Mouse (Mus musculus): ENCODE results near the gene Hacd1. TPM values are rescaled to one million over a fixed set of nuclear protein-coding genes. Genes with fewer than 3 reads are reported as not detected.

Hacd1 gene
- polyA plus RNA-seq, 1 experiment from 2014 or later, result 97.6 TPM

DNA sequence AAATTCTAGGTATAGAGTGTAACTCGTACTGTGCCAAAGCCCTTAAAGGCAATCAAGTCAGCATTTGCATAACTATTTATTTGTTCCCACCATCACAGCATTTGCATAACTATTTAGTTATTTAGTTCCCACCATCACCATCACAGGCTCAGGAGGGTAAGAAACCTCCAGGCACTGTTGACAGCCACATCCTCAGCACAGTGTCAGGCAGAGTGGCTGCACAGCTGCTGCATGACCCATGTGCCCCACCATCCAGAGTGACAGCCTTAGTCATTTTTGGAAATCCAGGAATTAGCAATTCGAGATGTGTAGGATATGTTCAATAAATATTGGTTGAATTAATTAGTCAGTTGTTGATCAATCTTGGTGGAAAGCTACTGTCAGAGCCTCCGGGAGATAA, 12.9 kb downstream of the Hacd1 start:
- no peak overlapping the region for H3K4me3 ChIP-seq (replicated peaks; ENCODE audit: low read length)
- no peak overlapping the region for H3K27ac ChIP-seq
- H3K9me3 ChIP-seq (ENCODE audit: control insufficient read depth, low read length), result no peaks in the 10 kb centered on the region
- no peaks in the 10 kb centered on the region for H3K4me1 ChIP-seq (replicated peaks; ENCODE audit: control insufficient read depth, insufficient read depth, low read length)
- no peak overlapping the region for H3K4me2 ChIP-seq (replicated peaks)
- H3K36me3 ChIP-seq (replicated peaks; ENCODE audit: control insufficient read depth, insufficient read depth), result 0 out of 2 replicates have a peak, but pooled peaks cover 3% of the 10 kb centered on the region
- ATAC-seq (ENCODE audit: low FRiP score), result no peak
- 66% methylated on average over 3 of the region's 3 CpGs for WGBS
- H3K27me3 ChIP-seq (ENCODE audit: control insufficient read depth, insufficient read depth, low read length), result no peaks in the 10 kb centered on the region
- H3K9ac ChIP-seq, result no peak overlapping the region
- no peak for DNase-seq (ENCODE audit: low spot score)

DNA sequence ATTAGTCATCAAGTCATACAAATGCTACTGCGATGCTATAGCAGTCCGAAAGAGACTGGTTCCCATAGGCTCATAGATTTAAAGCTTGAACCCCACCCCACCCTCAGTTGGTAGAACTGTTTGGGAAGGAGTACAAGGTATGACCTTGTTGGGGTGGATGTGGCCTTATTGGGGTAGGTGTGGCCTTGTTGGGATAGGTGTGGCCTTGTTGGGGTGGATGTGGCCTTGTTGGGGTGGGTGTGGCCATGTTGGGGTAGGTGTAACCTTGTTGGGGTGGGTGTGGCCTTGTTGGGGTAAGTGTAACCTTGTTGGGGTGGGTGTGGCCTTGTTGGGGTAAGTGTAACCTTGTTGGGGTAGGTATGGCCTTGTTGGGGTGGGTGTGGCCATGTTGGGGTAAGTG, 14.7 kb downstream of the Hacd1 start:
- Histone ChIP-seq H3K4me2 (replicated peaks) (no peak overlapping the region), H3K27ac (no peak overlapping the region), H3K9me3 (ENCODE audit: control insufficient read depth, low read length) (no peaks in the 10 kb centered on the region), H3K36me3 (replicated peaks; ENCODE audit: control insufficient read depth, insufficient read depth) (0 out of 2 replicates have a peak, but pooled peaks cover 3% of the 10 kb centered on the region), H3K27me3 (ENCODE audit: control insufficient read depth, insufficient read depth, low read length) (no peaks in the 10 kb centered on the region), H3K4me3 (replicated peaks; ENCODE audit: low read length) (no peak overlapping the region), H3K9ac (no peak overlapping the region), H3K4me1 (replicated peaks; ENCODE audit: control insufficient read depth, insufficient read depth, low read length) (no peaks in the 10 kb centered on the region)
- ATAC-seq (ENCODE audit: low FRiP score) (no peak), DNase-seq (ENCODE audit: low spot score) (no peak)
- 95% methylated on average over 2 of the region's 2 CpGs for WGBS

DNA sequence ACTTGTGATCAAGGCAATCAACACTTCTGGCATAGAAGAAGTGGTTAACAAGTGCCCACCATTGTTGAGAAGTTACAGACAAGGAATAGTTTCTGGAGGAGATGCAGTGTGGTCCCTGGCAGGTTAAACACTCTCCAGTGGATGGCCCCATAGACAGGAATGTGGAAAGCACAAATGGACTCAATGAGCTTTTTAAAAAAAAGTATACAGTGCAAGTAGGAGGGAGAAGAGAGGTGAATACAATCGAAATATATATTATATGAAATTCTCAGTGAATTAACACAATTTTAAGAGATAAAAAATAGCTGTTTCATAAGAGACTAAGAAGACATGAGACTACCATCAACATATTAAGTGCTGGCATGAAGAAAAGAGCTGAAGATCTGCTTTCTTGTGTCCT, 36.7 kb downstream of the Hacd1 start:
- DNase-seq (ENCODE audit: low spot score) (no peak), ATAC-seq (ENCODE audit: low FRiP score) (no peak)
- no peaks in the 10 kb centered on the region for H3K4me1 ChIP-seq (replicated peaks; ENCODE audit: control insufficient read depth, insufficient read depth, low read length)
- no peak overlapping the region for H3K4me2 ChIP-seq (replicated peaks)
- H3K4me3 ChIP-seq (replicated peaks; ENCODE audit: low read length), result no peak overlapping the region
- 100% methylated on average over 1 of the region's 1 CpGs for WGBS
- H3K27me3 ChIP-seq (ENCODE audit: control insufficient read depth, insufficient read depth, low read length), result no peaks in the 10 kb centered on the region
- H3K36me3 ChIP-seq (replicated peaks; ENCODE audit: control insufficient read depth, insufficient read depth), result no peaks in the 10 kb centered on the region
- H3K27ac ChIP-seq, result no peak overlapping the region
- no peak overlapping the region for H3K9ac ChIP-seq
- no peaks in the 10 kb centered on the region for H3K9me3 ChIP-seq (ENCODE audit: control insufficient read depth, low read length)

DNA sequence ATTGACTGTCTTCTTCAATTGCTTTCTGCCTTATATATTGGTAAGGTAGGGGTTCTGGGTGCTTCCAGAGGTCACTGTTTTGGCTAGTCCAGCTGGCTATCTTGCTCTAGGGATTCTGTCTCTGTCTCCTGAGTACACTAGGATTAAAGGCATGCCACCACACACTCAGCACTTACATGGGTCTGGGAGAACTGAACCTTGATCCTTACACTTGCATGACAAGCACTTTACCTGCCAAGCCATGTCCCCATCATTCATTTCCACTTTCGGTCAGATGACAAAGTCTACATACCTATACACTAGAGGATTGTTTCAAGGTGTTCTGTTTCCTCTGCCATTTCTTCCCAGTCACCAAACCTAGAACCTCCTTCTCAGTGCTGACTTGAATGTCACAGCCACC, 50.8 kb downstream of the Hacd1 start:
- ATAC-seq (ENCODE audit: low FRiP score), result no peak
- 93% methylated on average over 1 of the region's 1 CpGs for WGBS

DNA sequence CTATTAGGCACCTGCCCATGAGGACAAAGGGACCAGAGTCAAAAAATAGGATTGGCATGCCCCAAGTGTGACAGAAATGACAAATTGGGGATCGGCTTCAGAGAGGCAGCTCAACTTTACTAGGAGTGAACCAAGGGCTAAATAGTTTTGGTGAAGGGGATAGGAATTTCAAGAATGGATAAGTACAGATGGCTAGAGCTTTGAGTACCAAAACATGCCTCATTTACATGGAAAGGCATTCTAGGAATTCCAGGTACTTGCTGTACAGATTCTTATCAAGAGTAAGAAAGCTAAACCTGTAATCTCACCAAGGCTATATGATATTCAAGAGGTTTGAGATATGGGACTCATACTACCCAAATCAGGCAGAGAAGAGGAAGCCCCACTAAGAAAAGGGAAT, 95.8 kb downstream of the Hacd1 start:
- ATAC-seq (ENCODE audit: low FRiP score) (no peak), DNase-seq (ENCODE audit: low spot score) (no peak)
- no peaks in the 10 kb centered on the region for H3K9me3 ChIP-seq (ENCODE audit: control insufficient read depth, low read length)
- H3K4me2 ChIP-seq (replicated peaks), result no peak overlapping the region
- 88% methylated on average over 1 of the region's 1 CpGs for WGBS
- no peaks in the 10 kb centered on the region for H3K27me3 ChIP-seq (ENCODE audit: control insufficient read depth, insufficient read depth, low read length)
- no peak overlapping the region for H3K9ac ChIP-seq
- H3K36me3 ChIP-seq (replicated peaks; ENCODE audit: control insufficient read depth, insufficient read depth), result no peaks in the 10 kb centered on the region
- H3K27ac ChIP-seq, result no peak overlapping the region
- H3K4me1 ChIP-seq (replicated peaks; ENCODE audit: control insufficient read depth, insufficient read depth, low read length), result no peaks in the 10 kb centered on the region
- H3K4me3 ChIP-seq (replicated peaks; ENCODE audit: low read length), result no peak overlapping the region

More for the DNA sequence above, 50.8 kb downstream of the Hacd1 start:
- no peaks in the 10 kb centered on the region for H3K9me3 ChIP-seq (ENCODE audit: control insufficient read depth, low read length)
- H3K4me1 ChIP-seq (replicated peaks; ENCODE audit: control insufficient read depth, insufficient read depth, low read length), result no peaks in the 10 kb centered on the region
- no peaks in the 10 kb centered on the region for H3K27me3 ChIP-seq (ENCODE audit: control insufficient read depth, insufficient read depth, low read length)
- no peak overlapping the region for H3K27ac ChIP-seq
- H3K9ac ChIP-seq, result no peak overlapping the region
- no peak overlapping the region for H3K4me3 ChIP-seq (replicated peaks; ENCODE audit: low read length)
- no peak for DNase-seq (ENCODE audit: low spot score)
- H3K4me2 ChIP-seq (replicated peaks), result no peak overlapping the region
- no peaks in the 10 kb centered on the region for H3K36me3 ChIP-seq (replicated peaks; ENCODE audit: control insufficient read depth, insufficient read depth)

GRCm38 (mm10) chr2:13956463-13956862, 99.5 kb downstream of the Hacd1 start:
- Histone ChIP-seq H3K9me3 (ENCODE audit: control insufficient read depth, low read length) (no peaks in the 10 kb centered on the region), H3K27me3 (ENCODE audit: control insufficient read depth, insufficient read depth, low read length) (no peaks in the 10 kb centered on the region), H3K4me2 (replicated peaks) (no peak overlapping the region), H3K9ac (no peak overlapping the region), H3K27ac (no peak overlapping the region), H3K4me3 (replicated peaks; ENCODE audit: low read length) (no peak overlapping the region), H3K36me3 (replicated peaks; ENCODE audit: control insufficient read depth, insufficient read depth) (no peaks in the 10 kb centered on the region), H3K4me1 (replicated peaks; ENCODE audit: control insufficient read depth, insufficient read depth, low read length) (no peaks in the 10 kb centered on the region)
- WGBS, result 24% methylated on average over 2 of the region's 2 CpGs
- no peak for ATAC-seq (ENCODE audit: low FRiP score)
- no peak for DNase-seq (ENCODE audit: low spot score)

DNA sequence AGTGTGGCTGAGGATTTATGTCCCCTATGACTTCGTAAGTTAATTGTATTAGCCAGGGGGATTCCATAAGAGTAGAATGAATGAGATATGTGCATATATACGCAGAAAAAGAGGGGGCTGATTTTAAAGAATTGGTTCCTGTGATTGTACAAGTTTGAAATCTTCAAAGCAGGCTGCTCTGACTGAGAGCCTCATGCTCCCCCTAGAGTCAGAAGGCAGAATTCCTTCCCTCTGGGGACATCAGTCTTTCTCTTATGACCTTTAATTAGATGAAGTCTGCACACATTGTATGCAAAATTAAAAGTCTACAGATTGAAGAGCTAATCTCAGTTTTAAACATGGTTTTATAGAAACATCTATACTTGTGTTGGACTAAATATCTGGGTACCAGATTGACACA, 117.8 kb downstream of the Hacd1 start:
- no peak overlapping the region for H3K9ac ChIP-seq
- 64% methylated on average over 2 of the region's 2 CpGs for WGBS
- no peak for DNase-seq (ENCODE audit: low spot score)
- no peak overlapping the region for H3K4me2 ChIP-seq (replicated peaks)
- no peak for ATAC-seq (ENCODE audit: low FRiP score)
- no peaks in the 10 kb centered on the region for H3K4me1 ChIP-seq (replicated peaks; ENCODE audit: control insufficient read depth, insufficient read depth, low read length)
- no peak overlapping the region for H3K4me3 ChIP-seq (replicated peaks; ENCODE audit: low read length)
- no peak overlapping the region for H3K27ac ChIP-seq
- H3K36me3 ChIP-seq (replicated peaks; ENCODE audit: control insufficient read depth, insufficient read depth), result no peaks in the 10 kb centered on the region
- H3K9me3 ChIP-seq (ENCODE audit: control insufficient read depth, low read length), result no peaks in the 10 kb centered on the region
- no peaks in the 10 kb centered on the region for H3K27me3 ChIP-seq (ENCODE audit: control insufficient read depth, insufficient read depth, low read length)

DNA sequence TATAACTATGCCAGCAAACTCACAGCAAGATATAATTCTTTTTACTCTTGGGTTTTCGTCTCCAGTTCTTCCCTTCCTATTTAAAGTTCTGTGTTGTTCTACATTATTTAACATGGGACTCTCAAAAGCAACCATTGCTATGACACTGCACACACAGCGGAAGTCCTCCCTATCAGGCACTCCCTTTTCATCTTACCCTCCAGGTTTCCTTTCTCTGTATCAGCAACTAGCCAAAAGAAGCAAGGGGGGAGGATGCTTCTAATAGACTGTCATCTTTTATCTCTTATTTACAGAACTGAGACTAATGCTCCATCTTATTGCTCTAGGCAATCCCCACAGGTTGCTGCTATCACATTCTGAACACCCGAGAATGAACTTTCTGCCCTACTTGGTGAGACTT, 120.6 kb downstream of the Hacd1 start:
- no peaks in the 10 kb centered on the region for H3K9me3 ChIP-seq (ENCODE audit: control insufficient read depth, low read length)
- no peaks in the 10 kb centered on the region for H3K36me3 ChIP-seq (replicated peaks; ENCODE audit: control insufficient read depth, insufficient read depth)
- no peak overlapping the region for H3K4me2 ChIP-seq (replicated peaks)
- DNase-seq (ENCODE audit: low spot score), result no peak
- H3K27me3 ChIP-seq (ENCODE audit: control insufficient read depth, insufficient read depth, low read length), result no peaks in the 10 kb centered on the region
- ATAC-seq (ENCODE audit: low FRiP score), result no peak
- no peak overlapping the region for H3K27ac ChIP-seq
- 69% methylated on average over 3 of the region's 3 CpGs for WGBS
- H3K4me1 ChIP-seq (replicated peaks; ENCODE audit: control insufficient read depth, insufficient read depth, low read length), result no peaks in the 10 kb centered on the region
- no peak overlapping the region for H3K4me3 ChIP-seq (replicated peaks; ENCODE audit: low read length)
- no peak overlapping the region for H3K9ac ChIP-seq

DNA sequence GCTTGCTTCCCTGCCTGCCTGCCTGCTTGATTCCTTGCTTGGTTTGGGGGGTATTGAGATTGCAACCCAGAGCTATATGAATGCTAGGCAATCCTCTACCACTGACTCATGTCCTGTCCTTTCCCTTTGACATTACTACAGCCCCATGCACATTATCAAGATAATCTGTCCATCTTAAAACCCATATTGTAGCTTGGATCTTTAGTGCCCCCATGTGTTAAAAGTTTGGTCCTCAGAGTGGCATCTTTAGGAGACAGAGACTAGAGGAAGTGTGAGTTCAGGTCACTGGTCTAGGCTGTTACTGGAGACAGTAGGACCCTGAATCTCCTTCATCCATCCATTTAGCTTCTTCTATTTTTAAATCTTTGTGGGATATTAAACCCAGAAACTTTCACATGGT, 123.7 kb downstream of the Hacd1 start:
- no peaks in the 10 kb centered on the region for H3K27me3 ChIP-seq (ENCODE audit: control insufficient read depth, insufficient read depth, low read length)
- no peak overlapping the region for H3K4me2 ChIP-seq (replicated peaks)
- H3K9ac ChIP-seq, result no peak overlapping the region
- no peaks in the 10 kb centered on the region for H3K4me1 ChIP-seq (replicated peaks; ENCODE audit: control insufficient read depth, insufficient read depth, low read length)
- DNase-seq (ENCODE audit: low spot score) (no peak), ATAC-seq (ENCODE audit: low FRiP score) (no peak)
- no peaks in the 10 kb centered on the region for H3K9me3 ChIP-seq (ENCODE audit: control insufficient read depth, low read length)
- no peaks in the 10 kb centered on the region for H3K36me3 ChIP-seq (replicated peaks; ENCODE audit: control insufficient read depth, insufficient read depth)
- no peak overlapping the region for H3K27ac ChIP-seq
- H3K4me3 ChIP-seq (replicated peaks; ENCODE audit: low read length), result no peak overlapping the region

- no peaks in the 10 kb centered on the region for H3K27me3 ChIP-seq (ENCODE audit: control insufficient read depth, insufficient read depth, low read length)
- no peaks in the 10 kb centered on the region for H3K4me1 ChIP-seq (replicated peaks; ENCODE audit: control insufficient read depth, insufficient read depth, low read length)
- WGBS, result 86% methylated on average over 1 of the region's 1 CpGs
- H3K9ac ChIP-seq, result no peak overlapping the region
- H3K9me3 ChIP-seq (ENCODE audit: control insufficient read depth, low read length), result no peaks in the 10 kb centered on the region
- no peak overlapping the region for H3K4me3 ChIP-seq (replicated peaks; ENCODE audit: low read length)
- no peak overlapping the region for H3K27ac ChIP-seq
- DNase-seq (ENCODE audit: low spot score) (no peak), ATAC-seq (ENCODE audit: low FRiP score) (peak; percentile 64; the same call in 1 of the 2 replicates)
- no peaks in the 10 kb centered on the region for H3K36me3 ChIP-seq (replicated peaks; ENCODE audit: control insufficient read depth, insufficient read depth)
- no peak overlapping the region for H3K4me2 ChIP-seq (replicated peaks)
These were observed 125.2 kb downstream of the Hacd1 start for GRCm38 (mm10) chr2:13930724-13931123.

Data from hindbrain, embryonic 14.5 days (tissue).